Mouse (Mus musculus): ENCODE measurements around the gene Eva1b.

GRCm38 (mm10) chr4:126134639-126135038 is 12.9 kb upstream of the Eva1b start:
- TF ChIP-seq POLR2A (IDR thresholded peaks at IDR 0.05; ENCODE audit: borderline replicate concordance, insufficient read depth, low read length) = no peak
- no peak for TF ChIP-seq CTCF (IDR thresholded peaks at IDR 0.05; ENCODE audit: borderline replicate concordance, insufficient read depth, low read depth, low read length)

All from cerebellum, adult 2 months (tissue).